Mouse (Mus musculus) MEL (cell line): ENCODE results near the gene Speg.

Experiments used
- CTCF ChIP-seq, 3 experiments: IDR thresholded peaks in 2 of 3; conservative IDR thresholded peaks in 1 of 3; 2 replicates each; pipeline ENCODE4 v1.5.1; 2011 to 2012; ENCODE audit warnings: low read length in 3 of 3, low read depth in 2 of 3, mild to moderate bottlenecking in 2 of 3, improper control_type of control experiment in 1 of 3, inconsistent platforms in 1 of 3, mixed read lengths in 1 of 3, moderate library complexity in 1 of 3; ENCODE audit not compliant: control insufficient read depth in 1 of 3, insufficient read depth in 1 of 3, poor library complexity in 1 of 3, severe bottlenecking in 1 of 3
- EP300 ChIP-seq, 2 experiments: IDR thresholded peaks; 2 replicates each; pipeline ENCODE4 v1.6.1; 2011; ENCODE audit warnings: improper control_type of control experiment in 2 of 2, low read length in 2 of 2, low read depth in 1 of 2, mild to moderate bottlenecking in 1 of 2
- POLR2A ChIP-seq, 2 experiments: IDR thresholded peaks; 2 replicates each; pipeline ENCODE4 v1.6.1; 2011 to 2012; ENCODE audit warnings: low read length in 2 of 2, mild to moderate bottlenecking in 2 of 2, control low read depth in 1 of 2, improper control_type of control experiment in 1 of 2, low read depth in 1 of 2, moderate library complexity in 1 of 2; ENCODE audit not compliant: control insufficient read depth in 1 of 2, insufficient read depth in 1 of 2, poor library complexity in 1 of 2
- TCF12 ChIP-seq: IDR thresholded peaks from 2 replicates; pipeline ENCODE4 v1.6.1; 2014; ENCODE audit warnings: low read depth, mild to moderate bottlenecking, inconsistent platforms, low read length, improper control_type of control experiment, moderate library complexity
- ZKSCAN1 ChIP-seq: IDR thresholded peaks from 2 replicates; pipeline ENCODE4 v1.6.1; 2012; ENCODE audit warnings: low read depth, mild to moderate bottlenecking, inconsistent platforms, low read length, improper control_type of control experiment, moderate library complexity

- TF ChIP-seq CTCF (IDR thresholded peaks at IDR 0.05 in 2 of 3, conservative IDR thresholded peaks at IDR 0.05 in 1 of 3; ENCODE audit: control insufficient read depth in 1 of 3, insufficient read depth in 1 of 3, low read depth in 2 of 3, low read length in 3 of 3, poor library complexity in 1 of 3, severe bottlenecking in 1 of 3) (no peak), TCF12 (no peak), POLR2A (IDR thresholded peaks at IDR 0.05; ENCODE audit: control insufficient read depth in 1 of 2, insufficient read depth in 1 of 2, low read depth in 1 of 2, low read length in 2 of 2, poor library complexity in 1 of 2) (no peak), ZKSCAN1 (no peak), EP300 (IDR thresholded peaks at IDR 0.05; ENCODE audit: low read depth in 1 of 2, low read length in 2 of 2) (no peak)
Measured at GRCm38 (mm10) chr1:75422823-75423471, 47.9 kb downstream of the Speg start.
